Mouse (Mus musculus) neural tube, embryonic 12.5 days (tissue): ENCODE data around the gene Trappc6b. TPM values are rescaled to one million over a fixed set of nuclear protein-coding genes. Genes with fewer than 3 reads are reported as not detected.
"Not testable (repeated sequence)": the region's sequence is repeated elsewhere in the genome, so short reads cannot be mapped to it uniquely, and the experiment has no call there.

Experiments
- ATAC-seq: fragments of 200-750 bp; cut with Nextera tagmentation; 2 replicates; pipeline ENCODE4 v1.8.0; 2017; ENCODE audit warnings: low read depth, mild to moderate bottlenecking, moderate TSS enrichment, moderate library complexity; ENCODE audit not compliant: low FRiP score
- H3K27ac ChIP-seq: fragments of 300-500 bp; sonication (generic); 2 replicates; pipeline ENCODE4 v1.5.1; 2016
- H3K27me3 ChIP-seq: fragments of 300-500 bp; sonication (generic); replicated peaks from 2 replicates; pipeline ENCODE4 v1.6.1; 2016; ENCODE audit warnings: mild to moderate bottlenecking
- H3K36me3 ChIP-seq: fragments of 300-500 bp; sonication (generic); 2 replicates; pipeline ENCODE4 v1.6.1; 2016; ENCODE audit warnings: mild to moderate bottlenecking
- H3K4me1 ChIP-seq: fragments of 300-500 bp; sonication (generic); 2 replicates; pipeline ENCODE4 v1.6.1; 2016
- H3K4me2 ChIP-seq: fragments of 300-500 bp; sonication (generic); replicated peaks from 2 replicates; pipeline ENCODE4 v1.6.1; 2016; ENCODE audit warnings: mild to moderate bottlenecking
- H3K4me3 ChIP-seq: fragments of 300-500 bp; sonication (generic); 2 replicates; pipeline ENCODE4 v1.5.1; 2016
- H3K9ac ChIP-seq: fragments of 300-500 bp; sonication (generic); 2 replicates; pipeline ENCODE4 v1.6.1; 2016; ENCODE audit warnings: mild to moderate bottlenecking
- H3K9me3 ChIP-seq: fragments of 300-500 bp; sonication (generic); 2 replicates; pipeline ENCODE4 v1.6.1; 2016; ENCODE audit warnings: mild to moderate bottlenecking
- WGBS: fragments of 180-500 bp; shearing (Covaris S2); methylation state at CpG from one replicate; pipeline ENCODE4 v1.1.7; 2016; 5-methylcytosine and 5-hydroxymethylcytosine counted together
- polyA plus RNA-seq: library from polyadenylated mRNA; unstranded; fragments of >200 nt; fragmentation: Nextera tagmentation; extraction: Ambion mirVana; gene quantifications from 2 replicates; pipeline ENCODE4 v1.2.1, GENCODE M21; 2016

Gene Trappc6b
- polyA plus RNA-seq, 1 experiment from 2014 or later: 121 TPM

DNA sequence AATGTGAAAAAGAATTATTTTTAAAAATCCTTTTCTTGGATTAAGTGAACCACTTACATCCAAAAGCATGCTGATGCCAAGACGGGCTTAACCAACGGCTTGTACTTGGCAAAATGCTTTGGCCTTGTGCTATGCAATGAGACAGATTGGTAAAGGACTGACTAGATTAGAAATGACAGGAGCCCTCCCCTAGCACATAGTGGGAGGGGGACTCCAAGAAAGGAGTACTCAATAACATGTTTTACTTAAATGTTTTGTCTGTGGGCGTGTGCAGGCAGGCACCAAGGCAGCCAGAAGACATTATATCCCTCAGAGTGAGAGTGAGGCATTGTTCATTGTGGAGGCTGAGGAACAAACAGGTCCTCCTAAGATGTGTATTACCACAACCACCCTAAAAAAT, 12.8 kb upstream of the Trappc6b start:
- no peaks in the 10 kb centered on the region for H3K27me3 ChIP-seq
- H3K4me3 ChIP-seq: no peak overlapping the region
- H3K4me2 ChIP-seq: no peak overlapping the region
- H3K9me3 ChIP-seq: no peaks in the 10 kb centered on the region
- H3K9ac ChIP-seq: no peak overlapping the region
- no peaks in the 10 kb centered on the region for H3K4me1 ChIP-seq
- ATAC-seq: no peak
- peaks cover 34% of the 10 kb centered on the region for H3K36me3 ChIP-seq
- no peak overlapping the region for H3K27ac ChIP-seq
- 92% methylated on average over 3 of the region's 3 CpGs for WGBS

DNA sequence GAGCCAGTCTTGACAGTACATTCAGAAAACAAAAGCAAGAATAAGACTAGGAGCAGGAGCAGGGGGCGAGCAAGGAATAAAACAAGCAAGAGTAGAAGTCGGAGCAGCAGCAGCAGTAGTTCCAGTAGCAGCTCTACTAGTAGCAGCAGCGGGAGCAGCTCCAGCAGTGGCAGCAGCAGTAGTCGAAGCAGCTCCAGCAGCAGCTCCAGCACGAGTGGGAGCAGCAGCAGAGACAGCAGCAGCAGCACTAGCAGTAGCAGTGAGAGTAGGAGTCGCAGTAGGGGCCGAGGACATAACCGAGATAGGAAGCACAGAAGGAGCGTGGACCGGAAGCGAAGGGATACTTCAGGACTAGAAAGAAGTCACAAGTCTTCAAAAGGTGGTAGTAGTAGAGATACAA, 11.0 kb upstream of the Trappc6b start:
- no peak for ATAC-seq
- Histone ChIP-seq H3K9me3 (no peaks in the 10 kb centered on the region), H3K9ac (no peak overlapping the region), H3K36me3 (peaks cover 43% of the 10 kb centered on the region), H3K4me3 (no peak overlapping the region), H3K27ac (no peak overlapping the region), H3K4me1 (0 out of 2 replicates have a peak, but pooled peaks cover 7% of the 10 kb centered on the region), H3K27me3 (no peaks in the 10 kb centered on the region), H3K4me2 (no peak overlapping the region)
- 90% methylated on average over 11 of the region's 11 CpGs for WGBS

DNA sequence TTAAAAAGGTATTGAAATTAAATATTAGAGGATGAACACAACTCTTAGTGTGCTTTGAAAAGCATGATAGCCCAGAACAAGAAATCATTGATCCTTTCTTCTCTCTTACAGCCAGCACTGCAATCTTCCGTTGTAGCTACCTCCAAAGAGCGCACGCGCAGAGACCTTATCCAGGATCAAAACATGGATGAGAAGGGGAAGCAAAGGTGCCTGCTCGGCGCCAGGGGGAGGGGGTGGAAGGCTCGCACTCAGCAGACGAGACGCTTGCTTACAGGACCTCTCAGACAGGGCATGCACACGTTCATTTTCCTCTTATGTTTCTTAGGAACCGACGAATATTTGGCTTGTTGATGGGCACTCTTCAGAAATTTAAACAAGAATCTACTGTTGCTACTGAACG, 7.5 kb upstream of the Trappc6b start:
- Histone ChIP-seq H3K4me1 (0 out of 2 replicates have a peak, but pooled peaks cover 7% of the 10 kb centered on the region), H3K9me3 (no peaks in the 10 kb centered on the region), H3K9ac (no peak overlapping the region), H3K4me3 (no peak overlapping the region), H3K27ac (no peak overlapping the region), H3K36me3 (peaks cover 43% of the 10 kb centered on the region), H3K27me3 (no peaks in the 10 kb centered on the region), H3K4me2 (no peak overlapping the region)
- WGBS: 97% methylated on average over 13 of the region's 13 CpGs
- ATAC-seq: no peak

DNA sequence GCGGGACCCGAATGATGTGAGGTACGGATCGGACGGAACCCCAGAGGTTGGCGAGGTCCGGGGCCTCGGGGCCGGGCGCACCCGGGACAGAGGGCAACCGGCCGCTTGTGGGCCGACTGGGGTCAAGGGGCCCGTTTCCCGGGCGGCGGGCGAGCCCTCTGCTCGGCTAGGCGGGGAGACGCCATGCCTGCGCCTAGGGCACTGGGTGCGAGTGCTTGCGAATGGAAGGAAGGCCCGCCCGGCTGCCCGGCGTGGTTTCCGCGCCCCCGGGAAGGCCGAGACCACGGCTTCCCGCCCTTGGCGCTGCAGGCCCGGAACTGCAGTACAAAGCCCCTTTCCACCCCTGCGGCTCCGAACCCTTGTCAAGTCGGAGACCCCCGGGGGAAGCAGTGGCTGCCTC, 5.8 kb upstream of the Trappc6b start:
- H3K36me3 ChIP-seq: peaks cover 37% of the 10 kb centered on the region
- H3K27ac ChIP-seq: peak overlapping the region; percentile 57; the same call in 1 of the 2 replicates
- H3K4me1 ChIP-seq: 0 out of 2 replicates have a peak, but pooled peaks cover 7% of the 10 kb centered on the region
- H3K4me3 ChIP-seq: peak overlapping the region; percentile 99
- peak overlapping the region; percentile 98 for H3K9ac ChIP-seq
- ATAC-seq: peak; percentile 60
- H3K27me3 ChIP-seq: no peaks in the 10 kb centered on the region
- WGBS: under 1% methylated on average over 41 of the region's 41 CpGs
- peak overlapping the region; percentile 80 for H3K4me2 ChIP-seq
- no peaks in the 10 kb centered on the region for H3K9me3 ChIP-seq

DNA sequence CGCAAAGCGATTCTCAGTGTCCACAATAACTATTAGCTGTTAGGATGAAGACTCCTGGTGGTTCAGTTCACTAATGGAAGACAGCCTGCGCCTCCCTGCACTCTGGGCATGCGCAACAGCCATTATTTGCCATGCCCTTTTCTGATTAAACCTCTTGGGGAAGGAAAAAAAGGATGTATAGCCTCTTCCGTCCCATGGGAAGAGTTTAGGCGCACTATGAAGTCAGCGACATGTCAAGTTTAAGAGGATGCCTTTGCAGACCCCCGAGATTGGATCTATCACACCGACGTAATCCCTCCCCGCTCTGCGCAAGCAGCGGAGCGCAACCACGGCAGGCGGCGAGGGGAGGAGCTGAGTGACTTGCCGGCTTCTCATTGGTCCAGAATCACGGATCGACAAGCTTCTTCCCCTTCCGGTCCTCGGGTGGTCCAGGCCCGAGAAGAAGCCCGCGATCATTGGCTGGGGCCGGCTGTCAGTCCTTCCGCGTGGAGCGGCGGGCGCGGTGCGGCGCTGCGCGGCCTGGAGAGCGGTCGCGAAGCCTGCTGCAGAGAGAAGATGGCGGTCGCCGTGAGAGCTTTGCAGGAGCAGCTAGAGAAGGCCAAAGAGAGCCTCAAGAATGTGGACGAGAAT, 5.3 kb upstream of the Trappc6b start, which contains the start of gene Pnn:
Gene Pnn (plus strand): TSS at position 437 of the 630 bp plus-strand sequence.
- Histone ChIP-seq H3K4me2 (peak within 1 kb of the TSS; percentile 80), H3K4me1 (0 out of 2 replicates have a peak, but pooled peaks cover 7% of the 10 kb centered on the region), H3K9me3 (no peaks in the 10 kb centered on the region), H3K27ac (peak within 1 kb of the TSS; percentile 65), H3K27me3 (no peaks in the 10 kb centered on the region), H3K9ac (peak within 1 kb of the TSS; percentile 98), H3K4me3 (peak within 1 kb of the TSS; percentile 99), H3K36me3 (peaks cover 32% of the 10 kb centered on the region)
- WGBS: under 1% methylated on average over 43 of the region's 43 CpGs
- ATAC-seq: peak; percentile 99

DNA sequence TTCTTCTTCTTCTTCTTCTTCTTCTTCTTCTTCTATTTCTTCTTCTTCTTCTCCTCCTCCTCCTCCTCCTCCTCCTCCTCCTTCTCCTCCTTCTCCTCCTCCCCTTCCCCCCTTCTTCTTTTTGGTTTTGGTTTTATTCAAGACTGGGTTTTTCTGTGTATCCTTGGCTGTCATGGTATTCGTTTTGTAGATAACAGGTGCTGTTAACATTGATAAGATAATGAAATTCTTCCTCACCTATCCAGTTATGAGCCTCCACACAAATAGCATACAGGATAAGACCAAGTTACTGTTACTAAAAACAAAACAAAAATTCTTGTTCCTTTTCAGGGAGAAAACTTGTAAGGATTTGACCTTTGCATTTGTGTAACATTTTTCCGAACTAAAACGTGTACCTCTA, 4.5 kb upstream of the Trappc6b start:
- no peak overlapping the region for H3K27ac ChIP-seq

DNA sequence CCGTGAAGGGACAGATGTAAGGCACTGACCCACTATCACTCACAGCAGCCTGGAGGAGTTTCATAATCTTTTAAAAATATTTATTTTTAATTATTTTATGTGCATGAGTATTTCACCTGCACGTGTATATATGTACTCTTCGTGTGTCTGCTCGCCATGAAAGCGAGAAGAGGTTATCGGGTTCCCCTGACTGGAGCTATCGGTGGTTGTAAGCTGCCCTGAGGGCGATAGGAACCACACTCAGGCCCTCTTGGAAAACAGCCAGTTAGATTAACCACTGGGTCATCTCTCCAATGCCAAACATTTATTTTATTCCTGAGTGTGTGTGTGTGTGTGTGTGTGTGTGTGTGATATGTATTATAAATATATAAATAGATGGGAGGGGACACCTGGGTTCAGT, 3.6 kb upstream of the Trappc6b start:
- no peak overlapping the region for H3K4me3 ChIP-seq
- WGBS: 85% methylated on average over 8 of the region's 8 CpGs

More for the DNA sequence above, 4.5 kb upstream of the Trappc6b start:
- Histone ChIP-seq H3K4me2 (peak overlapping the region; percentile 80), H3K9ac (no peak overlapping the region), H3K4me3 (peak overlapping the region; percentile 99; the same call in 1 of the 2 replicates), H3K36me3 (peaks cover 24% of the 10 kb centered on the region), H3K9me3 (no peaks in the 10 kb centered on the region), H3K4me1 (0 out of 2 replicates have a peak, but pooled peaks cover 7% of the 10 kb centered on the region), H3K27me3 (no peaks in the 10 kb centered on the region)
- 82% methylated on average over 3 of the region's 3 CpGs for WGBS
- ATAC-seq: no peak

DNA sequence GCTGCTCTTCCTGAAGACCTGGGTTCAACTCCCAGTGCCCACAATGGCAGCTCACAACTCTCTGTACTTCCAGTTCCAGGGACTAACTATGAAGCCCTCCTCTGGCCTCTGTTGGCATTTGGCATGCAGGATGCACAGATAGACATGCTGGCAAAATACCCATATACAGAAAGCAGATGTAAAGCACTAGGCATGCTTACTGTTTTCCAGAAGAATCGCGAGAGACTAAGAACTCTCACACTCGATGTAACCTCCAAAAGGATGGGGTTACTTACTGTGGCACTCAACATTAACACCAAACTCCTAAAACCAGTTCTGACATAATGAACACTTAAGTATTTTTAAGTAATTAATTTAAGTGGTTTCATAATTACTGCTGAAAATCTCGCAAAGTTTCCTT, 950 bp downstream of the Trappc6b start:
- Histone ChIP-seq H3K9ac (peak overlapping the region; percentile 86), H3K9me3 (no peaks in the 10 kb centered on the region), H3K4me3 (peak overlapping the region; percentile 82), H3K27me3 (no peaks in the 10 kb centered on the region), H3K4me1 (peaks cover 13% of the 10 kb centered on the region), H3K4me2 (peak overlapping the region; percentile 73), H3K27ac (no peak overlapping the region), H3K36me3 (peaks cover 18% of the 10 kb centered on the region; the same call in 1 of the 2 replicates)
- no peak for ATAC-seq
- 73% methylated on average over 4 of the region's 4 CpGs for WGBS

More for the DNA sequence above, 3.6 kb upstream of the Trappc6b start:
- H3K36me3 ChIP-seq: peaks cover 17% of the 10 kb centered on the region
- H3K27me3 ChIP-seq: no peaks in the 10 kb centered on the region
- no peaks in the 10 kb centered on the region for H3K9me3 ChIP-seq
- no peak for ATAC-seq
- H3K9ac ChIP-seq: no peak overlapping the region
- no peak overlapping the region for H3K27ac ChIP-seq
- no peak overlapping the region for H3K4me2 ChIP-seq
- peaks cover 14% of the 10 kb centered on the region for H3K4me1 ChIP-seq

DNA sequence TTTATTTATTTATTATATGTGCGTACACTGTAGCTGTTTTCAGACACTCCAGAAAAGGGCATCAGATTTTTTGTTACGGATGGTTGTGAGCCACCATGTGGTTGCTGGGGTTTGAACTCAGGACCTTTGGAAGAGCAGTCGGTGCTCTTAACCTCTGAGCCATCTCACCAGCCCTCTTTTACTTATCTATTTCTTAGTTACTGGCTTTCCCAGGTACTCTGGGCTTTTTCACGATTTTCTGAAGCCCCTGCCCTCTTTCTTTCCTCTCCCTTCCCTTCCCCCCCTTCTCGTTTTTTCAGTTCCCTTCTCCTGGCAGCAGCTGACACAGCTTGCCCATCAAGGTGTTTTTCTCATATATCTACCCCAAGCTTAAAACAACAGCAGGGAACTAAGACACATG, 3.0 kb downstream of the Trappc6b start:
- H3K27ac ChIP-seq, H3K4me2 ChIP-seq, H3K4me3 ChIP-seq, H3K27me3 ChIP-seq, H3K9ac ChIP-seq, ATAC-seq, H3K9me3 ChIP-seq: not testable (repeated sequence)
- Histone ChIP-seq H3K4me1 (peaks cover 13% of the 10 kb centered on the region), H3K36me3 (peaks cover 18% of the 10 kb centered on the region; the same call in 1 of the 2 replicates)
- 92% methylated on average over 5 of the region's 5 CpGs for WGBS

DNA sequence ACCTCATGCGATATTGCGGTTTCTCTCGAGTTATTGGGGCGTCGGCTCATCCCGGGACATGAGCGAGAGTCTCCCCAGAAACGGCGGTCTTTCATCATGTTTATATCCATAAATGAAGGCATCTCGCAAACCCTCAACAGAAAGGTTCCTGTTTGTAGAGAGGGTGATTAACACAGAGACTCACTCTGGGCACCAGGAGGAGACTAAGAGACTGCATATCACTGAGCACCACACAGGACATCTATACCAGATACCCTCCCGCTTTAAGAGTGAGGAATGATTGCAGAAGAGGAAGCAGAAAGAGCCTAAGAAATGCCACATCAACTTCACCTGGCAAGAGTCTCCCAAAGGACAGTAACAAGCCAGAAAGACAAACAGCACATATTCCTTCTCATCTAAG, 5.0 kb downstream of the Trappc6b start:
- Histone ChIP-seq H3K4me1 (peaks cover 13% of the 10 kb centered on the region), H3K9me3 (no peaks in the 10 kb centered on the region), H3K27me3 (no peaks in the 10 kb centered on the region), H3K36me3 (peaks cover 25% of the 10 kb centered on the region; the same call in 1 of the 2 replicates), H3K27ac (no peak overlapping the region), H3K9ac (no peak overlapping the region), H3K4me2 (no peak overlapping the region), H3K4me3 (no peak overlapping the region)
- WGBS: 97% methylated on average over 11 of the region's 11 CpGs
- no peak for ATAC-seq

DNA sequence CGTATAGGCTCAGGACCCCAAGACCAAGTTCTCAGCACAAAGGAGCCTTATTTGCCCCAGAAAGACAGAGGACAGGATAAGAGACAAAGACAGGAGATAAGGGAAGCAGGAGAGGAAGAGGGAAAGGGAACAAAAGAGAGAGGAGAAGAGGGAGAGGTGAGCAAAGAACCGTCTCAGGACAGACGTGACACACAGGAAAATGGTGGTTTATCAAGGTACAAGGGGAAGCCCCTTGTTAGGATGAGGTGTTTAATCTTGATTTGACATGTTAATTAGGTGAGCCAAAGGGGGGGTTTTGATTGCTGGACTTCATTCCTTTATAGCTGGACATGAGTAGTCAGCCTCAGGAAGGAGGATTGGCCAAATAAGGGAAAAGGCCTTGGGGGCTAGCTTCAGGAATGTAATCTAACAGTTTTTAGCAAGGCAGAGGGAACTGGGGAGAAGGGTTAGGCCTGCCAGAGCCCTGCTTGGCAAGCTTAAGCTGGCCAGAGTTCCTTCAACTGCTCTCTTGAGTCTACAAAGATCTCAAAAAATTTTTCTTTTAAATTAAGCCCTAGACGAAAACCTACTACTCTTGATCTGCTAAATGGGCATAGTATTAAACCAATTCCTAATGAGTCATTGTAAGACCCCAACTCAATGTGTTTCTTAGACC, 5.9 kb downstream of the Trappc6b start:
- no peak overlapping the region for H3K4me3 ChIP-seq
- no peak overlapping the region for H3K27ac ChIP-seq
- no peaks in the 10 kb centered on the region for H3K9me3 ChIP-seq
- no peaks in the 10 kb centered on the region for H3K27me3 ChIP-seq
- H3K4me2 ChIP-seq: no peak overlapping the region
- peaks cover 10% of the 10 kb centered on the region for H3K4me1 ChIP-seq
- no peak for ATAC-seq
- H3K9ac ChIP-seq: no peak overlapping the region
- WGBS: 90% methylated on average over 4 of the region's 4 CpGs
- peaks cover 25% of the 10 kb centered on the region; the same call in 1 of the 2 replicates for H3K36me3 ChIP-seq

DNA sequence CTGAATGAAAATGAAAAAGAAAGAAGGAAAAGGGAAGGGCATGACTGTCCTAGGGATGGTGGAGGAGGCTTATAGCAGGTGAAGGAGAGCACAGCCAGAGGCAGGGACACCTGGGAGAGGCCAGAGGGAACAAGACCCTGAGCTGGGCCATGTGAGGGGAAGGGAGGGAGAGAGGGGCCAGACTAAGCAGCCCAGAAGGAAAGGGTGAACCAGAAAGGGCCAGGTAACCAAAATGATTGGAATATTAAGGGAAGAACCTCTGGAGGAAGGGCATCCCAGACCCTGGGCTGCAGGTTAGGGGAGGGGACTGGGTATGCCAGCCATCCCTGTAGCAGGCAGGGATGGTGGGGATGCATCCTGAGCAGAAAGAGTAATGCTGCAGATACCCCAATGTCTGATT, 7.3 kb downstream of the Trappc6b start:
- H3K4me1 ChIP-seq: 0 out of 2 replicates have a peak, but pooled peaks cover under 1% of the 10 kb centered on the region
- H3K4me3 ChIP-seq: no peak overlapping the region
- H3K27ac ChIP-seq: no peak overlapping the region
- peaks cover 25% of the 10 kb centered on the region; the same call in 1 of the 2 replicates for H3K36me3 ChIP-seq
- H3K9me3 ChIP-seq: no peaks in the 10 kb centered on the region
- no peaks in the 10 kb centered on the region for H3K27me3 ChIP-seq
- H3K4me2 ChIP-seq: no peak overlapping the region
- ATAC-seq: no peak
- H3K9ac ChIP-seq: no peak overlapping the region
